Mouse (Mus musculus) embryonic fibroblast, embryonic 13.5 days (primary cell): ENCODE results near the gene Emp1. TPM values are rescaled to one million over a fixed set of nuclear protein-coding genes. Genes with fewer than 3 reads are reported as not detected.
A peak's percentile ranks its signal among the peaks of the same experiment; 100 is the strongest.

ENCODE experiments used
- H3K27ac ChIP-seq: 2 replicates; pipeline ENCODE4 v1.5.1; 2012; ENCODE audit warnings: low read length, control low read depth, inconsistent platforms; ENCODE audit not compliant: insufficient read depth
- H3K4me1 ChIP-seq: 2 replicates; pipeline ENCODE4 v1.6.1; 2011; ENCODE audit warnings: low read length; ENCODE audit not compliant: control insufficient read depth, insufficient read depth
- H3K4me3 ChIP-seq: 2 replicates; pipeline ENCODE4 v1.5.1; 2011; ENCODE audit warnings: mild to moderate bottlenecking, control low read depth, low read length; ENCODE audit not compliant: insufficient read depth
- CTCF ChIP-seq: IDR thresholded peaks from 2 replicates; pipeline ENCODE4 v1.5.1; 2011; ENCODE audit warnings: mild to moderate bottlenecking, control low read depth, low read length, moderate library complexity, borderline replicate concordance; ENCODE audit not compliant: insufficient read depth
- POLR2A ChIP-seq: IDR thresholded peaks from 2 replicates; pipeline ENCODE4 v1.6.1; 2011; ENCODE audit warnings: low read depth, mild to moderate bottlenecking, control low read depth, low read length, moderate library complexity
- polyA plus RNA-seq: library from polyadenylated mRNA; stranded (reverse); fragments of >200 nt; gene quantifications from 2 replicates; pipeline ENCODE4 v1.2.4, GENCODE M21; 2011; ENCODE audit warnings: low read depth; ENCODE audit not compliant: missing spikeins, insufficient read length

Emp1 gene
- polyA plus RNA-seq, 1 experiment = 959 TPM

- Histone ChIP-seq H3K4me1 (peaks cover 22% of the 10 kb centered on the region), H3K4me3 (no peak overlapping the region), H3K27ac (peak overlapping the region; percentile 90)
- TF ChIP-seq CTCF (no peak), POLR2A (0 out of 2 replicates have a peak, but pooled peaks have one; percentile 11)
Observed at GRCm38 (mm10) chr6:135332737-135333281, 29.5 kb upstream of the Emp1 start.

GRCm38 (mm10) chr6:135333994-135334651 lies 28.2 kb upstream of the Emp1 start:
- Histone ChIP-seq H3K4me3 (no peak overlapping the region), H3K27ac (peak overlapping the region; percentile 90), H3K4me1 (peaks cover 22% of the 10 kb centered on the region)
- TF ChIP-seq POLR2A (0 out of 2 replicates have a peak, but pooled peaks have one; percentile 16), CTCF (no peak)

- Histone ChIP-seq H3K27ac (no peak overlapping the region), H3K4me1 (peaks cover 27% of the 10 kb centered on the region)
- no peak for TF ChIP-seq CTCF
- no peak for TF ChIP-seq POLR2A
Observed at GRCm38 (mm10) chr6:135336376-135336775, 26.0 kb upstream of the Emp1 start.

GRCm38 (mm10) chr6:135340355-135341075 lies 21.8 kb upstream of the Emp1 start:
- peaks cover 8% of the 10 kb centered on the region for H3K4me1 ChIP-seq

More at GRCm38 (mm10) chr6:135336376-135336775, 26.0 kb upstream of the Emp1 start:
- no peak overlapping the region for H3K4me3 ChIP-seq

GRCm38 (mm10) chr6:135341076-135341378 lies 21.3 kb upstream of the Emp1 start:
- Histone ChIP-seq H3K4me1 (peaks cover 8% of the 10 kb centered on the region), H3K27ac (peak overlapping the region; percentile 82), H3K4me3 (no peak overlapping the region)
- TF ChIP-seq POLR2A (no peak), CTCF (no peak)

More at GRCm38 (mm10) chr6:135340355-135341075, 21.8 kb upstream of the Emp1 start:
- Histone ChIP-seq H3K27ac (peak overlapping the region; percentile 82), H3K4me3 (no peak overlapping the region)
- TF ChIP-seq CTCF = no peak
- no peak for TF ChIP-seq POLR2A

GRCm38 (mm10) chr6:135351638-135352302 lies 10.6 kb upstream of the Emp1 start:
- Histone ChIP-seq H3K27ac (peak overlapping the region; percentile 32; the same call in 1 of the 2 replicates), H3K4me1 (peaks cover 13% of the 10 kb centered on the region), H3K4me3 (no peak overlapping the region)
- TF ChIP-seq CTCF (no peak), POLR2A (no peak)

GRCm38 (mm10) chr6:135352537-135352936 lies 9.8 kb upstream of the Emp1 start:
- Histone ChIP-seq H3K4me1 (peaks cover 13% of the 10 kb centered on the region), H3K4me3 (no peak overlapping the region), H3K27ac (0 out of 2 replicates have a peak overlapping the region, but pooled peaks have one; percentile 32)
- TF ChIP-seq CTCF (no peak), POLR2A (no peak)

GRCm38 (mm10) chr6:135354953-135355352 lies 7.4 kb upstream of the Emp1 start:
- Histone ChIP-seq H3K27ac (no peak overlapping the region), H3K4me3 (no peak overlapping the region), H3K4me1 (peaks cover 13% of the 10 kb centered on the region)
- TF ChIP-seq POLR2A (no peak), CTCF (no peak)

GRCm38 (mm10) chr6:135360331-135360730 lies 2.0 kb upstream of the Emp1 start:
- Histone ChIP-seq H3K4me3 (no peak overlapping the region), H3K4me1 (peaks cover 5% of the 10 kb centered on the region), H3K27ac (no peak overlapping the region)
- no peak for TF ChIP-seq CTCF
- no peak for TF ChIP-seq POLR2A
